Mouse (Mus musculus): ENCODE results near the gene Nectin3.

Gene Nectin3

DNA sequence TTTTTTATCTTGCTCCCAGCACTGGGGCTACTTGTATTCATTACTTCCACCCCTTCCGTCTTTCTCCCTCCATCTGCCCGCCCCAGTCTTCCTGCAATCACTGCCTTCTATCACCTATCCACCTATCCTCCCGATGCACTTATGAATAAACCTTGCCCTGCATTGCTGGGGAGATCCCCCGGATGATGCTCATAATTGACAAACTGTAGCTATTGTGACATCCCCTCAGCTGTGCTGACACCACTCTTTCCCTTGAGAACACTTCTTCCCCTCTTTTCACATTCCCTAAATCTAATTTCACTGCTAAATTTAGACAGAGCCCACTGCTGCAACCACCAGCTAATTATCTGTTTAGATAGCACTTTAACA lies at the start of gene Nectin3:
Nectin3 (minus strand) TSS at position 105 of the 369 bp plus-strand sequence.
- DNase-seq (ENCODE audit: low spot score), result no peak

DNA sequence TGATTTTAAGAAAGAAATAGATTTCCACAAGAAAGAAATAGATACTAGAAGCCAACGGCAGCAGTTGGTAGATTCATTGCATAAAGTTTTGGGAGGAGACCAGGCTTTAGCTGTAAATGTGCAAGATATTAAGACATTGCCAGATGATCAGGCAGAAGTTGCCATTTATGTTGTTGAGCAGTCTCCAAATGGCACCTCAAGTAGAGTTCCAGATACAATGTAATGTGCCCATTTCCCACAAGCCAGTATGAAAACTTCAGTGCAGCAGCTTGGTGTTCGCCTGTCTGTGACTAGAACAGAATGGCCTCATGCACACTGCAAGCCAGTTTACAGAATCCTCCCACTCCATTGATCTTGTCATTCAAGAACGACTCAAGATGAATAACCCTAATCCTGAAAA lies 39.8 kb upstream of the Nectin3 start:
- no peak for DNase-seq (ENCODE audit: low spot score)

DNA sequence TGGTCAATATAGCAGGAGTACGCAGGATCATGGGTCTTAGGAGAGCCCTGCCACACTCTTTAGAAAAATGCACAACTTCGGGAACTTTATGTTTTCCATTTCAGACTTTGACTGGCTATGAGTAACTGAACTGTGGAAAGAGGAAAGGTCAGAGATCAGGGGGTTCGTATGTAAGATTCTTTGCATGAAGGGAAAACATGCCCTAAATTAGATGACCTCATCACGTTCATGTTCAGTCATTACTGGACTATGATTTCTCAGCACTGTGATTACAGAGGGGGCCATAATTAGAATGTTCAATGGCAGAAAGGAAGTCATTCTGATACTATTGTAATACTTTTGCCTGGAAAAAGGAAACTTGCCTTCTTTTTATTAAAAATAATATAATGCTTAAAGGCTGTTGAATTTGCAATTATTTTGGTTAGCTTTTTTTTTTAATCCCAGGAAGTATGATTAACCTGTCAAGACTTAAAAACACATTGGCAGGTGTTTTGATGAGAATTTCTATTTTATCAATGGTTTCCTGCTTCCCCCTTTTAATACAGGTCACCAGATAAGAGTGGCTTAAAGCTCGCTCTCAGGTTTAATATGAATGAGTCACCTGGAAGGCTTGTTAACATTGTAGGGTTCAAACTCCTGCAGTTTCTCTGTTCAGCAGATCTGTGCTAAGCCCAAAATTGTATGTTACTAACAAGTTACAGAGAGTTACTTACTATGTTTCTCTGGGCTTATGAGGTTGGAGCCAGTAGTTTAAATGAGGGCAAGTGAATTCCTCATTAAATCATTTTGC lies 34.3 kb upstream of the Nectin3 start:
- DNase-seq (ENCODE audit: low spot score), result no peak

DNA sequence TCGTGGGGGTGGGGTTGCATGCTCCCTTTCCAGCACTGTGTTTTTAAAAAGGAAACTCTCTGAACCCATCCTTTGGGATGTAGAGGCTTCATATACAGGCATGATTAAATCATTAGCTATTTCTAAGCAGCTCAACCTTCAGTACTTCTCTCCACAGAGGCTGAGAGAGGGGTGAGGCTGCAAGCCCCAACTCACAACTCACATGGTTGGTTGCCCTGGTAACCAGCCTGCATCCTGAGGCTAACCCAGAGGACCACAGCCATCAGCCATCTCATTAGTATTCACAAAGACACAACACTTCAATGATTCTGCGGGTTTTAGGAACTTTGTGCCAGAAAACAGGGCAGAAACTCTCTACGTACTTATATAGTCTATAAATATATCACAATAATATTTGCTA lies 32.7 kb upstream of the Nectin3 start:
- DNase-seq (ENCODE audit: low spot score), result no peak

DNA sequence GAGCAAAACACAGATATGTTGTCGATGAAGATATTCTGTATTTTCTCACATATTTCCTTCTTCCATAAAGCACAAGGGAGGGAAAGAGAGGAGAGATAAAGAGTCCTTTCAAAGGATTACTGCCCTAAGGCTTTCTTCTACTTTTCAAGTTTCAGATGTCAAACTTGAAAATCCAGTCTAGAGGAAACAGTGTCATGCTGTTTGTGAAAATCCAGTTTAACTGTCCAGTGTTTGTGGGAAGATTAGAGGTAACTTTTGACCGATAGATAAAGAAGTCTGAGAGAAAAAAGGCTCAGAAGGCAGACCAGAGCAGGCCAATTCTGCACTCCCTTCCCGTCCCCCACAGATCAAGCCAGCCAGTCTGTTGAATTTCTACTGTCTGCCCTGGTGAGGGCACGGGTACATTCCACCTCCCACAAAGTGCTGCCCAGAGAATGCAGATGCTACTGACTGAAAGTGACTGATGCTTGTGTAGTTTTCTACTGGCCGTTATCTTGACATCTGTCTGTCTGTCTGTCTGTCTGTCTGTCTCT lies 22.6 kb upstream of the Nectin3 start:
- no peak for DNase-seq (ENCODE audit: low spot score)

DNA sequence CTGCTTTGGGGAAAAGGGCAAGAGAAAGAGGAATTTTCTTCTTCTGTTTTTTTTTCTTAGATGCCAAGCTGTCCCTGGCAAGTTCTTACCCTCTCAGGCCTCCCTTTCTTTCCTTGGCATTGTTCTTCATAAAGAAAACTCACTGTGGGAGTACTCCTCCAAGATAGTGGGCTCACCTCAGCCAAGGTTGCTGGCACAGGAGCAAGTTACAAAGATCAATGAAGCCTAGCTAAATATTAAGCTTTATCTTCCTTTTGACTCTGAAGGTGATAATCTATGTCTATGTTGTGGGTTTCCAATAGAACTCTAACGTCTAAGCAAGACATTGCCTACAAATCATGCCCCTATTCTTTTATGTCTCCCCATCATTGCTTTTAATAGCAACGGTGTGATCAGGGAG lies 21.3 kb upstream of the Nectin3 start:
- DNase-seq (ENCODE audit: low spot score), result no peak

DNA sequence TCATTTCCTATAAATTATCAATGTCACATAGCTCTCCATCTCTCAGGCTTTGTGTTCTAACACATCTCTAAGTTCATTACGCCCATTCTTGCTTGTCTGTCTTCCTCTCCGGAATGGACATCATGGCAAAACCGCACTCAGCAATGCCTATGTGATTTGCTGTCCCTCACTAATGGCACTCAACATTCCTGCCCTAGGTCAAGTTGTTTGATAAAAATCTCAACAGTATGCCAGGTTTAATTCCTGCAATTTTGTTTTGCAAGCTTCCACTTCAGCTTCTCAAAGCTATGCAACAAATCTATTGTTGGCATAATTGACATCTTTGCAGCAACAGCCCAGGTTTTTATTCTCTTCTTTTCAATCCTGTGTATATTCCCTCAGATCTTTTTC lies 9.6 kb upstream of the Nectin3 start:
- no peak for DNase-seq (ENCODE audit: low spot score)

DNA sequence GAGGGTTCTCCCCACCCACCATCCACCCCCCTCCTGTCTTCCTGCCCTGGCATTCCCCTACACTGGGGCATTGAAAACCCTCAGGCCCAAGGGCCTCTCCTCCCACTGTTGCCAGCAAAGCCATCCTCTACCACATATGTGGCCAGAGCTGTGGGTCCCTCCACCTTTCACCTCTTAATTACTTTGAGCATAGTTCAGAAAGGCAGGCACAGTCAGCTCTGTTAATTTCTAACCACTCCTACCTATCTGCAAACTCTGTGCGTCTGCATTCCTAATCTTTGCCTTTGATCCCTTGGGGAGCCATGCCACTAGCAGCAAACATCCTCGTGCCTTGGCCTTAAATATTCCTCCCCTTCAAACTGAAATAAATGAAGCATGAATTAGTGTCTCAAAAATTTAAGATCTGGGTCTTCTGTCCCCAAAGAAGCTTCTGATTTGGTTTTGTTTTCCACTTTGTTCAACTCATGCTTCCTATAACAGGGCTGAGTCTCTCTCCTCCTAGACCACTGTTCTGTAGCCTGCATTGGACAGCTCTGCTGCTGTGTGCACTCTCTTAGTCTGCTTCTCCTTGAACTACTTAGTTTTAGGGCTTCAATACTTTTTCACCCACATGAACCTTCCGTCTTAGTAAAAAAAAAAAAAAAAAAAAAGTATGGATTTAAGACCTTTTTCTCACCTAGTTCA lies 9.1 kb upstream of the Nectin3 start:
- peak; percentile 10 for DNase-seq (ENCODE audit: low spot score)

DNA sequence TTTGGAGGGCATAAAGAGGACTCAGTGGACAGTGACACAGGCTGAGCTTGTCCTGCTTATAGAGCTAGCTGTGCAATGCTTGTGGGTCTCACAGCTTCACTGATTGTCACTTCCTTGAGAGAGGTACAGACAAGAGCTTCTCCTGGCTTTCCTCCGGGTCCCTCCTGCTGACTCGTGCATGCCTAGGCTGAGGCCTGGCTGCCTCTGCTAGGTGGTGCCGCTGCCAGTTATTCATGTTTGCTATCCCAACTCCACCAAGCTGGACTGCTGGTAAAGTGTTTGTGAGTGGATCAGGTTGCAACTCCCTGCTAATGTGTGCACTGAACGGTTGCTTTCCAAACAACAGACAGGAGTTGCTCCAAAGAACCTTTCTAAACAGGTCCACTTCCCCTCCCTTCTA lies 5.7 kb upstream of the Nectin3 start:
- DNase-seq (ENCODE audit: low spot score), result no peak

DNA sequence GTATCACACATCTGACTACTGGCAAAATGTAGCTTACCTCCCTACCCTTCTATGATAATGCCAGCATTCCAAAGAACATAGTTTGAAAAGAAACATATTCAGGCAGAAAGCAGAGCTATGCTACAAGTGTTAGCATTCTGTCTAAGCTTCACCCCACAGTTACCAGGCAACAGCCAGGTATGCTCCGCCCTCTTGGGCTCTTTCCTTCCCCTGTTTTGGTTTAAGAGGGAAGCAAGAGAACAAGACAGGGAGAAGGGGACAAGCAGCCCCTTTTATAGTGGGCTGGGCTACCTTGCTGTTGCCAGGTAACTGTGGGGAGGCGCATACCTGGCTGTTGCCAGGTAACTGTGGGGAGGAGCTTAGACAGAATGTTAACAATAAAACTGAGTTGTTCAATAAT lies 4.0 kb upstream of the Nectin3 start:
- DNase-seq (ENCODE audit: low spot score), result no peak

DNA sequence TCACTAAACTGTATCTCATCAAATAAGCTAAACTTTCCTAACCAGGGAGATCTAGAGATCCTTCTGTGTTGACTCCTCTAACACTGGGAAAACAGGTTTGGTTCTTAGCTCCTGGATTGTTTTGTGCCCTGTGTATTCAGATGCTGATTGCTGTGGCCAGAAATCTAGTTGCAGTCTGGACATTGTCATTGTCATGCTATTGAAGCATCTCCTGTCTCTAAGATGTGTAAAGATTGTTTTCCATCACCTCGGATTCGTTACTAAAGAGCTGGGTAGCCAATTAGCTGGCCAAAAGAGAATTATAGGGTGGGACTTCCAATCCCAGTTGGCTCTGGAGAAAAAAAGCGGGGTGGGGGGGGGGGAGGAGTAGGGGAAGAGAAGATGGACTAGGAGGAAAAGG lies 2.4 kb upstream of the Nectin3 start:
- no peak for DNase-seq (ENCODE audit: low spot score)

DNA sequence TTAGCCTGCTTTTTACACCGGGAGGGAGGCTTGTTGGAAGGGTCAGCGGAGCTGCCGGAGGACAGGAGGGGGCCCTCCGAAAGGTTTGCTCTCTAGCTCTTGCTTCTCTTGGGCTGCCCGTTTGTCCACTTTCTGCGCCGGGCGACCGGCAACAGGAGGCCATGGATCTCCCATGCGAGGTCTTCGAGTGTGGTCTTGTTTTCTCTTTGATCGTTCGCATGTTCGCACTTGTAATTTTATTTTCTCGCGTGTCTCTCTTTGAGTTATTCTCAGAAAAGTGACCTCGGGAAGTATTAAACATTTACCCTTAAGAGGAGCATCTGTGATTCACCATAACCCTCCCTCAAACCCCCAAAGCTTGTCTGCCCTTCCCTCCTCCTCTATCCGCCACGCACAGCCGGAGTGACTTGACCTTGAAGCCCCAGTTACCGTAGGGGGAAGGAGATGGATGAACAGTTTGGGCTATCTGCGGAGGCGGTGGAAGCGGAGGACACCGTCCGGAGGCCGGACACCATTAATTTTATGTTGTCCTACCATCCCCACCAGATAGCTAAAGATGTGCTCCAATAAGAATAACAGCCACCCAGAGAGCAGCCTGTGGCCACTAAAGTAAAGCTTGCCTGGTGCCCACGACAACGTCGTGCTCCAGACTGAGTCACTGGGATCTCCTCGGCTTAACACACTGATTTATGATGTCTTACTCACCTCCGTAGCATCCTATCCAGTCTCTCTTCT lies 472 bp downstream of the Nectin3 start:
- DNase-seq (ENCODE audit: low spot score), result peak; percentile 51

DNA sequence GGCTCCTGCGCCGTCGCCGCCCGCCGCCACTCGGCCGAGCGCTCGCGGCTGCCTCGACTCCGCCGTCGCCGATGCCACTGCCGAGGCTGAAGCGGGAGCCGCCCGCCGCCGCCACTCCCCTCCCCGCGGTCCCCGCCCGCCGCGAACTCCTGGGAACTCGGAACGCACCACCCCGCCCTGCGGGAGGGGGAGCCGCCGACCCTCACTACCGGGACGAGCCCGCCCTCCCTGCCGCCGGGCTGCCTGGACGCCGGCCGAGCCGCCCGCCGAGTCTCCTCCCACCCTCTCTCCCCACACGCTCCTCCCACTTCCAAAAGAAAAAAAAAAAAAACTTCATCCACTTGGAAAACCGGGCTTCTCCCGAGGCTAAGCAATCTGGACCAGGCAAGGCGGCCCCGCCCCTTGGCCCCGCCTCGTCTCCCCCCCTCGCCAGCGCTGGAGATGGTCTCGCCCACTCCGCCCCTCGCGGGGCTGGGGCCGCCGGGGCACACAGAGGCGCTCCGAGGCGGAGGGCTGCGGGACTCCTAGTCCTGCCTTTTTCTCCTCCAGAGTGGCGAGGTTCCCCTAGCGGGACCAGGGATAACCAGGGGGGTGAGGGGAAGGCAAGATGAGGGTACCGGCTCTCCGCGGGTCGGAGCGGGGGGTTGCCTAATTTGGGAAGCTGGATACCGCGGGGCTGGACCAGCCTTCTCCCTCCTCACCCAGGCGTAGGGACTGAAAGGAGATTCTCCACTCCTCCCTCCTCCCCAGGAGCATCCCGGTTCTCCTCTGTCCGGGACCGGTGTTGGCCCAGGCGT lies 1.2 kb downstream of the Nectin3 start:
- DNase-seq (ENCODE audit: low spot score), result peak; percentile 93

DNA sequence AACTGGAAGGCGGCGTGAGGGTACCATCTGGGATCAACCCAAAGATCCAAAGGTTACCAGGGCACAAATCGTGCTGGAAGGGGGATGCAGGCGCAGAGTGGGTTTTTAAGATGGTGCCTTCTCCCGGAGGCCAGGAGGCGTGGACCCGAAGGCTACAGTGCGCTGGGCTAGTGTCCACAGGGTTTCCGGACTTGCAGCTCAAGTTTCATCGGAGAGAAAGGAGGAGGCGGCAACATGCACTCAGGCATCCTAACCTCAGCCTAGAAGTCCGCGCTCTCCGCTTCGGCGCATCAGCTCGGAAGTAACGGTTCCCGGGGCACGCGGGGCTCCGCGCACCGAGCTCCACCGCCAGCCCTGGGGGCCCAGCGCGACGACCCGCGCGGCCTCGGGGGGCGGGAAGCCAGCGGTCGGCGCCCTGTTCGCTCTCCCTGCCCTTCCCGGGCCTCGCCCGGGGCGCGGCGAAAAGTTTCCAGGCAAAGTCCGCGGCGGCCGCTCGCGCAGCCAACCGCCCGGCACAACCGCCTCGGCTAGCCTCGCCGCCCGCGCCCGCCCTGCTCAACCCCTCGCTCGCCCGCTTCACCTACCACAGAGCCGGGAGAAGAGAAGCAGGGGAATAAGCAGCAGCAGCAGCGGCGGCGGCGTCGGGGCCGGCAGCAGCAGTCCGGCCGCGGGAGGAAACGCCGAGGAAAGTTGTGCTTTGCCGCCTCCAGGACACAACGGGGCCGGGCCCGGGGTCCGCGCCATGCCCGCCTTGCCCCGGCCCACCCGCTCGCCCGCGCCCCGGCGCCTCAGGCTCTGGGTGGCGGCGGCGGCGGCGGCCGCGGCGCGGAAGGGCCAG lies 2.1 kb downstream of the Nectin3 start:
- DNase-seq (ENCODE audit: low spot score), result peak; percentile 89

DNA sequence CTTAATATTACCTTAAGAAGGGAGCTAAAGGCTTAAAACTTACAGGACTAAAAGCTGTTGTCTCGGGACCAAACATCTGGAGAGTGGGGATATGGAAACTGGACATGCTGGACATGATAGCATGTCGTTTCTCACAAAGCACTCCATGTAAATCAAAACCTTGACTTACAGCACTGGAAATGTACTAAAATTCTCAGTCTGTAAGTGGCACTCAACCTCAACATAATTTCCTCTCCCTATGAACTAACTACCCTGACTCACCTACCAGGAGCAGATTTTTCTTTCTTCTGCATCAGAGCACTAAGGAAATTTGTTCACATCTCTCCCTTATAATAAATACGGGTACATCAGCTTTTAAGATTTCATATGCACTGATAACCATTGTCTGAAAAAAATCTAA lies 3.1 kb downstream of the Nectin3 start:
- no peak for DNase-seq (ENCODE audit: low spot score)

DNA sequence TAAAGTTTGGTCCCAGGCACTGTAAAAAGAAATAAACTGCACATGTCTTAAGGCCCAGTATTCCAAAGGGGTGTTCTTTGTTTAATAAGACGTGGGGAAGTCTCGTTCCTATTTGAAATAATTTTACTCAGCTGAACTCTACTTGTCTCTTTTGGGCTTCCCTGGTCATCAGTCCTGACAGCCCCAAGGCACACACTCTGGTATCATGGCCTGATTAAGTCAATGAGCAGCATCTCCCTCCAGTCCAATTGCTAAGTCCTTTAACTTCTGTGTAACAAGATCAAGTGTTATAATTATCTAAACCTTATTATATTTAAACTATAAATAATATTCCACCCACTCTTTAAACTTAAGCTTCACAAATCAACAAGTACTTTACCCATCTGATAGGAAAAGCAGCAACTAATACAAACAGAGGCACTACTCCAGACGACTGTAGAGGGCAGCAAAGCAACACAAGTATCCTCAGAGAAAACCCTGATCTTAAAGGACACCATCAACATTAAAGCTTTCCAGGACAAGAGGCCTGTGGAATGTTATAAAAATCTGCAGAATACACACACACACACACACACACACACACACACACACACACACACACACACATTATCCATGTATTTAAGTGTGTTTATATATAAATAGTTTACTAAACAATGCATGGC lies 10.8 kb downstream of the Nectin3 start:
- peak; percentile 69 for DNase-seq (ENCODE audit: low spot score)

DNA sequence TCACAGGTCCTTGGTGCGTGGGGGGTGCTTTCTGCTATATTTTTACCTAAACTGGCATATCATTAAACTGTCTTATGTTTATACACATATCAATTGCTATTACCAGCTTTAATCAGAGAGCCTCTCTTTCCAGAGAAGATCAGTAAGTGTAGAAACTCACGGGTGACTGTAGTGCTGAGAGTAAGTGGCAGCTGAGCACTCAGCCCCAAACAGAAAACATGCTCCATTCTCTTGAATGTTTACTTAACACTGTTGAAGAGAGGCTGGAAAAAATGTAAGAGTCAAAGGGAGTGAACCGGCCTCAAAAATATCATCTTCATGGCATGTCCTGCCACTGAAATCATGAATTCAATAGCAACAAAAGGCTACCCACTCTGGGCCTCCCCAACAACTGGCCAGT lies 21.0 kb downstream of the Nectin3 start:
- DNase-seq (ENCODE audit: low spot score), result no peak

DNA sequence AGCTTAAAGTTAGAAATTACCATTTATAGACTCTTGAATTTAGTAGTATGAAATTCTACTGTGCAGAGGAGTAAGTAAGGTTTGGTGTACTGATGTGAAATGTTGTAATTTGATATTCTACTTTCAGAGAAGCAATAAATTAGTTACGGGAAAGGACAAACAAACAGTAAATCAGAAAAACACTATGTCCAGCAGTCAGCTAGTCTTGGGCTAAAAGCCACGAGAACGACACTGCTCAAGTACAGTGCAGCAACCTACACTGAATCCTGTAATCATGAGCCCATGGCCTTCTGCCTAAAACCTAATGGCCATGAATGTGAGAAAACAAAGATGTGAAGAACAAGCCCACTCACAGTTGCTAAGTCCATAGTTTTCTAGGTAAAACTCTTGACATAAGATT lies 46.9 kb downstream of the Nectin3 start:
- no peak for DNase-seq (ENCODE audit: low spot score)

DNA sequence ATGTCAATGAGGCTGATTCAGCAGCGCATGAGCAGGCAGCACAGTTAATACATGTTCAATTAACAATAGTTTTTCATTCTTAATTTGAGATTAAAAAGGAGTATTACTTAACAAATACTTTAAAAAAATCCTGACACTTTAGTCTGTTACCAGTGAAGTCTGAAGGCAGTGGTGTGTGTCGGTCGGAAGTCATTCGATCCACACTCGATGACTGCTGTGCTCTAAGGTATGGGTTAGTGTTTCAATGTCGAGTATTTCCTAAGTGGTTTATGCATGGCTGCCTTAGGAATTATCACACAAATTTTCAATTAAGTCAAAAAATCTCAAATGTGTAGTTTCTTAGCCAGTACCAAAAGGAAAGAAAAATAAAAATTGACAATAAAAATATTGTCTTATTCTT lies 49.3 kb downstream of the Nectin3 start:
- DNase-seq (ENCODE audit: low spot score), result no peak

DNA sequence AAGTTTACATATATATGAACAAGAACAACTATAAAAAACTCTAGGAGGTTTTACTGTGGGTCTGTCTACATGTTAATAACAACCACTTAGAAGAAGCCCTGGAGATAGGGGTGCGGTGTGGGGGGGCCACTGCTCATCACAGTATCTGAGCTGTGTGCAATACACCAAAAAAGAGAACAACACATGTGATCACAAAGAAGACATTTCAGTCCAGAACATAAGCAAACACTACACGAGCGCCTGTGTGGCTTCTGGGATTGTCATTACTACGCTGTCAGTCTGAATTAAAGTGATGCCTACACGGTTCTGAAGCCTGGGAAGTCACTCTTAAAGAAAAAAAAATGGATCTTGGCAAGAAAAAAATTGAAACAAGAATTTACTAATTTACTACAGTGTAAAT lies 67.0 kb downstream of the Nectin3 start:
- DNase-seq (ENCODE audit: low spot score), result no peak

DNA sequence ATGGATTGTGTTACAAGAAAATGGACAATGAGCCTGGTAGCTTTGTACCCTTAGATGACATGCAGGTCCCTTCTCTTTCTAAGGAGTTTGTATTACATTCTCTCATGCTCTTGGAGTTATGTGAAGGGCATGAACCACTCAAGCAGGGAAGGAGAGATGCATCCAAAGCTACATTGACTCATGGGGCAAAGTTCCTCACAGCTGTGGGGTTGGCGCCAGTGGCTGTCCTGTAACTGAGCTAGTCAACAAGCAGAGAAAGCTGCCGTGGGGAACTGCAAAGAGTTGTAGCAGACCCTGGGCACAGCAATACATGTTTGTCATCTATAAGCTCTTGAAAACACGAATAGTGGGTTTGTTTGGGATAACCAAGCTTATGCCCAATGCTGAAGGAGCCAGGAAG lies 82.1 kb downstream of the Nectin3 start:
- DNase-seq (ENCODE audit: low spot score), result no peak
